Mouse (Mus musculus) heart, postnatal 10 days (tissue): Measurements from ENCODE around the gene Nckap5. TPM values are rescaled to one million over a fixed set of nuclear protein-coding genes. Genes with fewer than 3 reads are reported as not detected.

ENCODE experiments used
- DNase-seq, 2 experiments: peaks; one replicate each; pipeline ENCODE4 v3.0.0; 2021
- intact Hi-C: fragments of 180-260 bp; cut with DNase I; formaldehyde crosslinking; loops from one replicate; pipeline ENCODE4 v1.15.1; 2025
- total RNA-seq, 2 experiments: library from RNA; stranded (reverse); gene quantifications; 2 replicates each; pipeline ENCODE4 v1.2.3; 2021

The Nckap5 gene
- total RNA-seq, 2 experiments from 2014 or later = 17.8 to 18.2 TPM

GRCm38 (mm10) chr1:125951026-125951425 is 879.6 kb downstream of the Nckap5 start:
- intact Hi-C loops = no loop called here
- DNase-seq = no peak

- intact Hi-C loops = no loop called here
- no peak for DNase-seq
Observed at GRCm38 (mm10) chr1:125949076-125949475, 881.5 kb downstream of the Nckap5 start.

- no peak for DNase-seq
- intact Hi-C loops = no loop called here
Observed at GRCm38 (mm10) chr1:125945136-125945535, 885.5 kb downstream of the Nckap5 start.

GRCm38 (mm10) chr1:125943305-125943704 is 887.3 kb downstream of the Nckap5 start:
- no peak for DNase-seq

GRCm38 (mm10) chr1:125925486-125925885 is 905.1 kb downstream of the Nckap5 start:
- DNase-seq = no peak
- intact Hi-C loops = no loop called here

More at GRCm38 (mm10) chr1:125943305-125943704, 887.3 kb downstream of the Nckap5 start:
- intact Hi-C loops = no loop called here

- DNase-seq = no peak
- intact Hi-C loops = no loop called here
Observed at GRCm38 (mm10) chr1:125923062-125923461, 907.5 kb downstream of the Nckap5 start.

GRCm38 (mm10) chr1:125920696-125921095 is 909.9 kb downstream of the Nckap5 start:
- intact Hi-C loops = no loop called here
- no peak for DNase-seq

- no peak for DNase-seq
- intact Hi-C loops = loop anchor here (5.0 kb wide), 1 partner anchor 519 kb away; no protein-coding TSS in a partner anchor
Observed at GRCm38 (mm10) chr1:125912601-125913600, 917.7 kb downstream of the Nckap5 start, which contains the start of gene Lypd1. Lypd1 (minus strand) TSS chr1:125913101.

- intact Hi-C loops = loop anchor here (5.0 kb wide), 1 partner anchor 520 kb away; no protein-coding TSS in a partner anchor
- DNase-seq = peak; percentile 18 to 33
Observed at GRCm38 (mm10) chr1:125911901-125912445, 918.6 kb downstream of the Nckap5 start.

GRCm38 (mm10) chr1:125911337-125911900 is 919.2 kb downstream of the Nckap5 start:
- intact Hi-C loops = loop anchor here (5.0 kb wide), 1 partner anchor 521 kb away; no protein-coding TSS in a partner anchor
- peak; percentile 5 to 32 for DNase-seq

GRCm38 (mm10) chr1:125910871-125911265 is 919.7 kb downstream of the Nckap5 start:
- intact Hi-C loops = loop anchor here (5.0 kb wide), 1 partner anchor 521 kb away; no protein-coding TSS in a partner anchor
- DNase-seq = no peak

- peak; percentile 8 to 27 for DNase-seq
- intact Hi-C loops = loop anchor here (5.0 kb wide), 1 partner anchor 522 kb away; no protein-coding TSS in a partner anchor
Observed at GRCm38 (mm10) chr1:125910211-125910870, 920.3 kb downstream of the Nckap5 start.

- no peak for DNase-seq
Observed at GRCm38 (mm10) chr1:125893158-125893557, 937.4 kb downstream of the Nckap5 start.

GRCm38 (mm10) chr1:125870056-125870455 is 960.5 kb downstream of the Nckap5 start:
- intact Hi-C loops = no loop called here
- no peak for DNase-seq

More at GRCm38 (mm10) chr1:125893158-125893557, 937.4 kb downstream of the Nckap5 start:
- intact Hi-C loops = no loop called here
